Mouse (Mus musculus): ENCODE measurements around the gene Fcrl5.

DNA sequence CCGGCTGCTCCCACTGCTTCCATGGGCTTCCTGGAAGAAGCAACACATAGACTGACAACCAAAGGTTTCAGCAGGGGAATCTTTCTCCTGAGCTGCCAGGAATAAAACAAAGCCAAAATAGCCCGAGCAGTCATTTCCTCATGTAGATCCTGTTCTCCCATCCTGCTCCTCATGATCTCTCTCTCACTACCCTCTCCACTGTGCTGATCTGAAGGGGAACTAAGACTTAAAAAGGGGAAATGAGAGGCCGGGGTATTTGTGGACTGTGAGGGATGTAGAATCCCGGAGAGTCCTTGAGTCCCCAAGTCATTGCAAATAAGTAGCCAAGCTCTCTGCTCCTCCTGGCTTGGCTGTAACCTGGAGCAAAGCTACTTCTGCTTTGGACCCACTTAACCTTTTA is 85.6 kb downstream of the Fcrl5 start:
- TF ChIP-seq CTCF (IDR thresholded peaks at IDR 0.05; ENCODE audit: control insufficient read depth, insufficient read depth, insufficient read length): no peak
- TF ChIP-seq MYOG (IDR thresholded peaks at IDR 0.05; ENCODE audit: control insufficient read depth, extremely low read depth, insufficient read length): no peak

Data from C2C12 (cell line).